Mouse (Mus musculus): ENCODE results near the gene S100a16. TPM values are rescaled to one million over a fixed set of nuclear protein-coding genes. Genes with fewer than 3 reads are reported as not detected.

The S100a16 gene
- polyA plus RNA-seq, 1 experiment: 274 TPM

DNA sequence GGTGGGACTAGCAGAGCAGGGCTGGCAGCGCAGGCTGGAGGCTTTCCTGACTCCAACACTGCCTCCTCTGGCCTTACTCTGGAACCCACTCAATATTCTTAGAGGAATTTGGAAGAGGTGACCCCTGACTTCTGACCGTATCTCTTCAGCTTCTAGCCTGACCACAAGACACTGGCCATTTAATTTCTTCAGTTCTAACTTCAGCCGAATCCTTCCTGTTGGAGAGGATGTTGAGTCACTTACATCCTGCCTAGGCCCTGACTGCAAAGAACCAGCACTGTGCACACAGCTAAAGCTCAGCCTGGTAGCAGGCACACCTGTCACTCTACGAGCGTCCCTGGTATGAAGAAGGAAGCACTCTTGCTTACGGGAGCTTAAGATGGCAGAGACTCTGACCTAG lies 52.3 kb downstream of the S100a16 start:
- no peak for DNase-seq
- 51% methylated on average over 6 of the region's 6 CpGs for WGBS
- Histone ChIP-seq H3K4me3 (replicated peaks; ENCODE audit: extremely low read depth, low read depth, low read length) (no peak overlapping the region), H3K4me1 (ENCODE audit: control insufficient read depth, insufficient read depth, low read length) (peaks cover 12% of the 10 kb centered on the region)
- no peak for TF ChIP-seq POLR2A (IDR thresholded peaks at IDR 0.05; ENCODE audit: borderline replicate concordance, extremely low read depth, low read depth, low read length)
- TF ChIP-seq CTCF (IDR thresholded peaks at IDR 0.05; ENCODE audit: insufficient read depth, low read length): no peak

DNA sequence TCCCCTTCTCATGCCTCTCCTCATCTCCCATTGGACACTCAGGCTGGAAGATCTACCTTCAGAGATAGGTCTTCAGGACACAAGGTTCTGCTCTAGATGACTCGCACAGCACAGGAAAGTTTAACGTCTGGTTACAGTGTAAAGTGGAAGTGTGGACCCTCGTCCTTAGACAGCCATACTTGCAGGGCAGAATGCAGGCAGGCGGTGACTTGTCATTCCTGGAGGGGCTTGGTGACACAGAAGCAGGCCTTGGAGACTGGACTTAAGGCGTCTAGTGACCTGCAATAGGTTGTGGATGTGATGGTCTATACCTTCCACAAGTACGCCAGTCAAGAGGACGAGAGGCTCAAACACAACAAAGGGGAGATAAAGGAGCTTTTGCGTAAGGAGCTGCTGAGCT lies 52.9 kb downstream of the S100a16 start, which contains the start of gene S100a2:
Gene S100a2, plus strand, starts transcription at position 301 of the 400 bp plus-strand sequence.
- no peak for DNase-seq
- no peak for TF ChIP-seq CTCF (IDR thresholded peaks at IDR 0.05; ENCODE audit: insufficient read depth, low read length)
- TF ChIP-seq POLR2A (IDR thresholded peaks at IDR 0.05; ENCODE audit: borderline replicate concordance, extremely low read depth, low read depth, low read length): no peak
- WGBS: 91% methylated on average over 8 of the region's 8 CpGs
- no peak within 1 kb of the TSS for H3K4me3 ChIP-seq (replicated peaks; ENCODE audit: extremely low read depth, low read depth, low read length)
- peaks cover 12% of the 10 kb centered on the region for H3K4me1 ChIP-seq (ENCODE audit: control insufficient read depth, insufficient read depth, low read length)

Other genes starting within 250 kb of the S100a16 start
- 21.5 and 26.0 TPM in 2 replicates for gene Gatad2b, start 244.1 kb upstream of the S100a16 start, polyA plus RNA-seq (2012; rRNA removed)
- gene Slc27a3, start 147.3 kb upstream of the S100a16 start, polyA plus RNA-seq (2012; rRNA removed): 26.3 and 27.5 TPM in 2 replicates
- gene Ints3, start 103.6 kb upstream of the S100a16 start, polyA plus RNA-seq (2012; rRNA removed): 24.6 and 28.4 TPM in 2 replicates
- 162 and 199 TPM in 2 replicates for gene Npr1, start 71.4 kb upstream of the S100a16 start, polyA plus RNA-seq (2012; rRNA removed)
- gene Ilf2, start 61.1 kb upstream of the S100a16 start, polyA plus RNA-seq (2012; rRNA removed): 13.2 and 22.3 TPM in 2 replicates
- 29.0 and 47.3 TPM in 2 replicates for gene Snapin, start 46.2 kb upstream of the S100a16 start, polyA plus RNA-seq (2012; rRNA removed)
- 38.6 and 48.4 TPM in 2 replicates for gene Chtop, start 27.8 kb upstream of the S100a16 start, polyA plus RNA-seq (2012; rRNA removed)
- gene S100a1, start 22.9 kb upstream of the S100a16 start, polyA plus RNA-seq (2012; rRNA removed): 149 and 169 TPM in 2 replicates
- 81.0 and 103 TPM in 2 replicates for gene S100a13, start 22.8 kb upstream of the S100a16 start, polyA plus RNA-seq (2012; rRNA removed)
- 1.7 and 32.5 TPM in 2 replicates for gene S100a14, start 10.4 kb upstream of the S100a16 start, polyA plus RNA-seq (2012; rRNA removed)
- gene S100a3, start 23.3 kb downstream of the S100a16 start, polyA plus RNA-seq (2012; rRNA removed): 1.0 and 2.3 TPM in 2 replicates
- gene S100a2, start 53.0 kb downstream of the S100a16 start, polyA plus RNA-seq (2012; rRNA removed): not detected in 2 replicates
- not detected in 2 replicates for gene Gm42674, start 64.7 kb downstream of the S100a16 start, polyA plus RNA-seq (2012; rRNA removed)
- gene S100a4, start 66.5 kb downstream of the S100a16 start, polyA plus RNA-seq (2012; rRNA removed): 28.9 and 51.0 TPM in 2 replicates
- gene S100a5, start 71.3 kb downstream of the S100a16 start, polyA plus RNA-seq (2012; rRNA removed): not detected in 2 replicates
- 439 and 454 TPM in 2 replicates for gene S100a6, start 75.6 kb downstream of the S100a16 start, polyA plus RNA-seq (2012; rRNA removed)
- 0.51 and 5.6 TPM in 2 replicates for gene S100a7a, start 116.8 kb downstream of the S100a16 start, polyA plus RNA-seq (2012; rRNA removed)
- gene S100a8, start 131.7 kb downstream of the S100a16 start, polyA plus RNA-seq (2012; rRNA removed): 5.6 and 15.3 TPM in 2 replicates
- 7.6 and 29.9 TPM in 2 replicates for gene S100a9, start 158.5 kb downstream of the S100a16 start, polyA plus RNA-seq (2012; rRNA removed)
- 3.0 TPM in 1 of 2 replicates, not detected in the other for gene Pglyrp4, start 189.7 kb downstream of the S100a16 start, polyA plus RNA-seq (2012; rRNA removed)
- gene Gm5849, start 240.6 kb downstream of the S100a16 start, polyA plus RNA-seq (2012; rRNA removed): not detected in 2 replicates

All from lung, adult 2 months (tissue).